Mouse (Mus musculus) liver, adult (tissue): ENCODE results near the gene Scamp2.

Experiments used
- GATA4 ChIP-seq: IDR thresholded peaks from 2 replicates; pipeline ENCODE4 v1.6.1; 2014; ENCODE audit warnings: mild to moderate bottlenecking, low read length; ENCODE audit not compliant: insufficient replicate concordance

The Scamp2 gene

DNA sequence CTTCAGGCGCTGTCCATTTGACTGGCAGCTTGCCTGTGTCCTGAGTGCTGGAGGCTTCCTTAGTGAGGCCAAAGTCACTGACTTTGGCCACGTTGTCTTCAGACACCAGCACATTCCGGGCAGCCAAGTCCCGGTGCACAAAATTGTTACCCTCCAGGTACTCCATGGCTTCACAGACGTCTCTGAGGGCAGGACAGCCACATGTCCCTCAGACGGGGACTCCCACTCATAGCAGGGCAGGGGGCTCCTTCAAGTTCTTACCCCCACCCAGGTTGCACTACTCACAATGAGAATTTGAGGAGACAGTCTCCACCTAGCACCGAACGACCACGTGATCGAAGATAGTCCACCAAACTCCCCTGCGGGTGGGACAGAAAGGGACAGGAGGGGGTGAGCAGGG lies 67.1 kb downstream of the Scamp2 start:
- TF ChIP-seq GATA4 = no peak

DNA sequence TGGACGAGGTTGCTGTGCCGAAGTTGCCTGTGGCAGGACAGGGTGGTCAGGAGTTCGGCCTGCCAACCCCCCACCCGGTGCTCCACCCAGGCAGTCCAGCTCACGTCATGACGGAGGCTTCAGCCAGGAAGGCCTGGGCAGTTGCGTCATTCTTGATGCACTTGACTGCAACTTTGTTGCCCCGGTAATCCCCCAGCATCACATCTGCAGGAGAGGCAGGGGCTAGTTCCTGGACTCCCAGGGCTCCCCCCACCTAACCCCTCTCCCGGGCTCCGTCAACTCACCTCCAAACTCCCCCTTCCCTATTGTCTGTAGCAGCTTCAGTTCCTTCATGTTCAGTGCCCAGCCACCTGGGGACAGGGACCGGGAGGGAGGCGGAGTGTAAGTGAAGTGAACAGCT lies 68.0 kb downstream of the Scamp2 start:
- TF ChIP-seq GATA4 = no peak

DNA sequence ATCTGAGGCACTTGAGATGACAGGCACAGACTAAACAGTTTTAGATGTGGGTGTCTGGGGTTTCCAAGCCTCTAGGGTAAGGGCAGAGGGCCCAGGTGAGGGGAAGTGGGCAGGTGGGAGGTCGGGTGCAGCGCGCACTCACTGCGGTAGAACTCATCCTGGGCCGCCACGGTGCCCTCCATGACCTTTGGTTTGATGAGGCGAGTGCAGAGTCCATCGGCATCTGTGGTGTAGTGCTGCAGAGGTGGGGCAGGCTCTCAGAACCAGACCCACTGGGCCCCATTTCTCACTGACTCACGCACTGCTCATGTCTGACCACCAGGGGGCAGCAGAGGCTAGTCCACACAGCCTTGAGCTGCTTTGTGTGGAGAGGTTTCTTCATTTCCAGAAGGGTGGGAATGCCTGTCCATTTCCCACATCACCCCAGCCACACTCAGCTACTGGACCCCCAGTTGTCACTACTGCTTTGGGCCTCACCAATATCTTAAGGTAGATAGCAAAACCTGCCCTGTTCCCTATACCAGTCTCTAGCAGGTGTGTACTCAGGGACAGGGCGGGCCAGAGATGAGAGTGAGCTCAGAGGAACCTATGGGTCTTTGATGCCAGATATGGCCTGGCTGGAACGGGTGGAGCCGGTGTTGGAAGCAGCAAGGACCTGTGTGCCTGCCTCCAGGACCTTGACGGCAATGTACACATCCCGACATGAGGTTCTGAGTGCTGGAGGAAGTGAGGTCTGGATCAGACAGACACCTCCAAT lies 68.6 kb downstream of the Scamp2 start:
- TF ChIP-seq GATA4 = no peak

DNA sequence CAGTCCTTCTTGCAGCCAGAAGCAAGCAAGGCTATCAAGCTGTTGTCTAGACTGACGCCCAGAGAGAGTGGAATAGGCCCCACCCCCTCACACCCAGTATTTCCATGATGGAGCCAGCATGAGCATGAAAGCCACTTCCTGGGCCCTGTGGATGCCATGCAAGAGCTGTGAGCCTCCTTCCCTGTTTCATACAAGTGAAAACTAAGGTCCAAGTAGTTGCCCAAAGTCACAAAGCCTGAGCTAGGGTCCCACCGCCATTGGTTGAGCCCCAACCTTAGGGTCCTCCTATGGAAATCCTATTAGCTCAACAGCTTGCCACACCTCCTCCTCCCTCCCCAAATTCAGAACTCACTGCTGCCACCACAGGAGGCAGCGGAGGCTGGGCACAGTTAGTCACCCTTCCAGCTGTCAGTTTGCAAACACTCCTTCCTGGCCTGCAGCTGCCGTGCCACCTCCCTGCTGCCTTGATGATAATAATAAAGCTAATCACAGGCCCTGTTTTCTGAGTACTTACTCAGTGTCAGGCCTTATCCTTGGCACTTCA lies 72.8 kb downstream of the Scamp2 start:
- TF ChIP-seq GATA4 = no peak

DNA sequence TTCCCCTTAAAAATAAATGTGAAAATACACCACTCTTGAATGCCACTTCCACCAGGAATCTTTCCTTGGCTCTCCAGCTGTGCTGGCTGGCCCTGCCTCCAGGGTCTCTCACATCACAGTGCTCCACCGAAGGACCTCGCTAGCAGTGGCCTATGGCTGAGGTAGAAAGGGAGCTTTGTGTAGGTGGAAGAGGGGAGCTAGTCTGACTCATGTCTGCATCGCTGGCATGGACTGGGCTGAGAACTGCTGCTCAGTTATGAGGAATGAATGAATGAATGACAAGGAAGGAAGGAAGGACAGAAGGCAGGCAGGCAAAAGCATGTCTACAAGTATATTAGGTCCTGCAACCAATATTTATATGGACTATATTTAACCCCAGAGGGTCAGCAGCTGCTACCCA lies 76.5 kb downstream of the Scamp2 start:
- TF ChIP-seq GATA4 = no peak

DNA sequence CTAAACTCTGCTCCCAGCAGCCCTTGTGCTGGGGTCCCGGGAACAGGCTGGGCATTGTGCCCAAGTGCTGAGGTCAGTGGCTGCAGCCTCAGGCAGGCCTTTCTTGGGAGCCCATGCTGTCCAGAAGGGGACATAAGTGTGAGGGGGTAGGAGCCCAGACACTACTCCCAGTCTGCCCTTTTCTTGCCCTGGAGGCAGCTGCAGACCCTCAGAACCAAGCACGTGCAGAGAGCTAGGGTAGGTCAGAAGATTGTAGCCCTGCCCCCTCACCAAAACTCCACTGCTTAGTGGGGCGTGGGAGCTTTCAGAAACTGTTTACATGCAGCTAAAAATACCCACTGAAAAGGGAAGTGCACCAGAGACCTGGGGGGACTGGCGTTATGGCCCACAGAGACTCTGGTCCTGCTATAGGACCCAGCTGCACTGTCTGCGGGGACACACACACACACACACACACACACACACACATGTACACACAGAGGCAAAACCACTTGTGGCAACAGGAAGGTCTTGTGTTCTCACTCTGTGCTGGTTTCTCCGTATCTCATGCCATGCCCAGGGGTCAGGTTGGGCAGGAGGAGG lies 77.1 kb downstream of the Scamp2 start:
- TF ChIP-seq GATA4 = no peak
